In genomic region chr17:45934002-45934401, GRCm38 (mm10) we compare ENCODE assay signal across 23 mouse cellular contexts.
DNase-seq lines count a peak whose midpoint lies in the region; ATAC-seq and TF ChIP-seq lines count a peak whose summit lies in the region.
"Had no signal": no experiment of that assay in that cellular context is flagged by ENCODE, and none has a peak within 500 bp of the region (broad histone marks: within the 10 kb centered on the region; RNA-seq: fewer than 3 reads in every experiment).

No protein-coding gene starts in this region.

- no peaks in the 10 kb centered on the region for H3K36me3 ChIP-seq in intestine, postnatal 0 days (ENCODE audit: control insufficient read depth, insufficient read depth)
- no peaks in the 10 kb centered on the region for H3K36me3 ChIP-seq in intestine, embryonic 16.5 days (ENCODE audit: control insufficient read depth, insufficient read depth, low read length)
- H3K36me3 ChIP-seq in limb, embryonic 11.5 days (ENCODE audit: control insufficient read depth, insufficient read depth, low read length), result no peaks in the 10 kb centered on the region
- H3K36me3 ChIP-seq: heart, embryonic 15.5 days; intestine, embryonic 15.5 days; liver, embryonic 12.5 days had no signal

- no peak overlapping the region for H3K9ac ChIP-seq in intestine, postnatal 0 days (ENCODE audit: low read depth, low read length)
- no peak overlapping the region for H3K9ac ChIP-seq in intestine, embryonic 16.5 days (ENCODE audit: low read depth, low read length)
- no peak overlapping the region for H3K9ac ChIP-seq in limb, embryonic 11.5 days (ENCODE audit: low read length)
- H3K9ac ChIP-seq: heart, embryonic 15.5 days; intestine, embryonic 15.5 days; liver, embryonic 12.5 days had no signal

- no peak overlapping the region for H3K4me3 ChIP-seq in intestine, postnatal 0 days (ENCODE audit: low read depth, low read length)
- H3K4me3 ChIP-seq in intestine, embryonic 16.5 days (ENCODE audit: low read length), result no peak overlapping the region
- no peak overlapping the region for H3K4me3 ChIP-seq in limb, embryonic 11.5 days (ENCODE audit: low read depth, low read length)
- H3K4me3 ChIP-seq: heart, adult 2 months; heart, embryonic 15.5 days; intestine, embryonic 15.5 days; liver, embryonic 12.5 days; megakaryocyte, embryonic 14.5 days; myocyte had no signal

- no peaks in the 10 kb centered on the region for H3K27me3 ChIP-seq in intestine, postnatal 0 days (replicated peaks; ENCODE audit: control insufficient read depth, insufficient read depth, low read length)
- no peaks in the 10 kb centered on the region for H3K27me3 ChIP-seq in intestine, embryonic 16.5 days (replicated peaks; ENCODE audit: control insufficient read depth, insufficient read depth, low read length)
- H3K27me3 ChIP-seq in limb, embryonic 11.5 days (ENCODE audit: control insufficient read depth, insufficient read depth, low read length), result no peaks in the 10 kb centered on the region
- H3K27me3 ChIP-seq: heart, embryonic 15.5 days; intestine, embryonic 15.5 days; liver, embryonic 12.5 days; Patski had no signal

- no peaks in the 10 kb centered on the region for H3K4me1 ChIP-seq in intestine, postnatal 0 days (replicated peaks; ENCODE audit: control insufficient read depth, insufficient read depth, low read length)
- peaks cover 5% of the 10 kb centered on the region; the same call in 1 of the 2 replicates for H3K4me1 ChIP-seq in intestine, embryonic 16.5 days (ENCODE audit: control insufficient read depth, insufficient read depth, low read length)
- H3K4me1 ChIP-seq in limb, embryonic 11.5 days (ENCODE audit: control insufficient read depth, insufficient read depth, low read length), result peaks cover 43% of the 10 kb centered on the region

- no peaks in the 10 kb centered on the region for H3K9me3 ChIP-seq in intestine, postnatal 0 days (ENCODE audit: control insufficient read depth)
- no peaks in the 10 kb centered on the region for H3K9me3 ChIP-seq in intestine, embryonic 16.5 days (ENCODE audit: control insufficient read depth, low read length)
- H3K9me3 ChIP-seq in limb, embryonic 11.5 days (ENCODE audit: control insufficient read depth, low read length), result no peaks in the 10 kb centered on the region
- H3K9me3 ChIP-seq: heart, embryonic 15.5 days; intestine, embryonic 15.5 days; liver, embryonic 12.5 days had no signal

- no peak overlapping the region for H3K27ac ChIP-seq in intestine, postnatal 0 days (ENCODE audit: low read depth, low read length)
- H3K27ac ChIP-seq in intestine, embryonic 16.5 days (ENCODE audit: low read length), result no peak overlapping the region
- H3K27ac ChIP-seq in limb, embryonic 11.5 days (replicated peaks; ENCODE audit: low read depth, low read length), result peak overlapping the region; percentile 43; the same call in 1 of the 2 replicates
- H3K27ac ChIP-seq: heart, adult 2 months; heart, embryonic 15.5 days; intestine, embryonic 15.5 days; kidney, postnatal 0 days; liver, embryonic 12.5 days had no signal

- 0 out of 2 replicates have a peak, but pooled peaks have one; percentile 17 for ATAC-seq in intestine, postnatal 0 days
- ATAC-seq in intestine, embryonic 16.5 days, result no peak; the same call in 1 of the 2 replicates
- ATAC-seq in limb, embryonic 11.5 days (ENCODE audit: insufficient number of reproducible peaks, low FRiP score, low TSS enrichment, low read depth), result no peak
- no peak for ATAC-seq in cerebellum, adult (ENCODE audit: insufficient number of reproducible peaks, low FRiP score, low TSS enrichment)
- ATAC-seq: forebrain, embryonic 14.5 days; intestine, embryonic 15.5 days; liver, embryonic 12.5 days; Patski had no signal

- TF ChIP-seq CTCF in intestine, postnatal 0 days (IDR thresholded peaks at IDR 0.05; ENCODE audit: low read depth), result no peak

- 39% methylated on average over 2 of the region's 2 CpGs for whole genome bisulfite sequencing in intestine, postnatal 0 days
- 26% methylated on average over 2 of the region's 2 CpGs for WGBS in intestine, embryonic 16.5 days
- 29% methylated on average over 2 of the region's 2 CpGs for WGBS in limb, embryonic 11.5 days

- H3K4me2 ChIP-seq in intestine, postnatal 0 days (replicated peaks; ENCODE audit: low read depth), result no peak overlapping the region
- no peak overlapping the region for H3K4me2 ChIP-seq in intestine, embryonic 16.5 days (ENCODE audit: low read depth, low read length)
- no peak overlapping the region for H3K4me2 ChIP-seq in limb, embryonic 11.5 days (ENCODE audit: low read depth, severe bottlenecking)
- H3K4me2 ChIP-seq: heart, embryonic 15.5 days; intestine, embryonic 15.5 days; liver, embryonic 12.5 days had no signal

- peak; percentile 27 for DNase-seq in embryo, embryonic 10 days (ENCODE audit: low spot score)
- DNase-seq in embryo, embryonic 9.5 days (ENCODE audit: extremely low spot score), result no peak
- DNase-seq in limb, embryonic 11.5 days (ENCODE audit: low spot score), result peak; percentile 35
- DNase-seq in retina, postnatal 7 days (ENCODE audit: low read depth, low spot score), result peak; percentile 57
- no peak for DNase-seq in cerebellum, postnatal 36 days
- DNase-seq: adrenal gland, adult 8-10 months; cerebellum, postnatal 10 days; embryo, embryonic 11 days; gastrocnemius, postnatal 25 days; heart, adult 2 months; lung, adult 2 months; right cerebral cortex, postnatal 4 days had no signal

Comparison
In these comparisons a context has a peak if more than half of its experiments do, and no peak if none do; other contexts are left out.
1. DNase-seq: peak in embryo, embryonic 10 days (single experiment), limb, embryonic 11.5 days (single experiment) and retina, postnatal 7 days (single experiment); none in embryo, embryonic 9.5 days (single experiment) and cerebellum, postnatal 36 days (0 of 2).